Mouse (Mus musculus): ENCODE measurements at regions not wholly inside any gene's neighbourhood (a gene's known extent, or its start where the extent isn't known, plus 50 kb on each side); places are given as distances from the start of the nearest gene placed in this dataset.
"Not testable (repeated sequence)": the region's sequence is repeated elsewhere in the genome, so short reads cannot be mapped to it uniquely, and the experiment has no call there.

GRCm38 (mm10) chr16:51169294-51169693, 578.3 kb upstream of the Ccdc54 start:
- DNase-seq = no peak

- no peak for DNase-seq
Observed at GRCm38 (mm10) chr16:51160768-51161167, 569.8 kb upstream of the Ccdc54 start.

GRCm38 (mm10) chr16:51138575-51138974, 547.6 kb upstream of the Ccdc54 start:
- no peak for DNase-seq

GRCm38 (mm10) chr16:51119835-51120234, 528.9 kb upstream of the Ccdc54 start:
- DNase-seq = no peak

GRCm38 (mm10) chr16:51118365-51118764, 527.4 kb upstream of the Ccdc54 start:
- DNase-seq = no peak

- no peak for DNase-seq
Observed at GRCm38 (mm10) chr16:51117836-51118235, 526.9 kb upstream of the Ccdc54 start.

GRCm38 (mm10) chr16:51109864-51110263, 518.9 kb upstream of the Ccdc54 start:
- no peak for DNase-seq

- no peak for DNase-seq
Observed at GRCm38 (mm10) chr16:51107421-51107820, 516.5 kb upstream of the Ccdc54 start.

GRCm38 (mm10) chr16:51086556-51086955, 495.6 kb upstream of the Ccdc54 start:
- DNase-seq = no peak

- DNase-seq = no peak
Observed at GRCm38 (mm10) chr16:51080146-51080545, 489.2 kb upstream of the Ccdc54 start.

GRCm38 (mm10) chr16:51048650-51049049, 457.7 kb upstream of the Ccdc54 start:
- DNase-seq = no peak

- no peak for DNase-seq
Observed at GRCm38 (mm10) chr16:51048169-51048568, 457.2 kb upstream of the Ccdc54 start.

GRCm38 (mm10) chr16:51041311-51041710, 450.4 kb upstream of the Ccdc54 start:
- no peak for DNase-seq

- no peak for DNase-seq
Observed at GRCm38 (mm10) chr16:51002876-51003275, 411.9 kb upstream of the Ccdc54 start.

GRCm38 (mm10) chr16:50964395-50964794, 373.4 kb upstream of the Ccdc54 start:
- no peak for DNase-seq

GRCm38 (mm10) chr16:50944091-50944490, 353.1 kb upstream of the Ccdc54 start:
- no peak for DNase-seq

GRCm38 (mm10) chr16:50943581-50943980, 352.6 kb upstream of the Ccdc54 start:
- DNase-seq = not testable (repeated sequence)

GRCm38 (mm10) chr16:50942291-50942690, 351.3 kb upstream of the Ccdc54 start:
- DNase-seq = no peak

GRCm38 (mm10) chr16:50939316-50939715, 348.4 kb upstream of the Ccdc54 start:
- DNase-seq = no peak

GRCm38 (mm10) chr16:50907732-50908131, 316.8 kb upstream of the Ccdc54 start:
- no peak for DNase-seq

- no peak for DNase-seq
Observed at GRCm38 (mm10) chr16:50899151-50899550, 308.2 kb upstream of the Ccdc54 start.

GRCm38 (mm10) chr16:50877926-50878325, 287.0 kb upstream of the Ccdc54 start:
- no peak for DNase-seq

- DNase-seq = no peak
Observed at GRCm38 (mm10) chr16:50871318-50871717, 280.4 kb upstream of the Ccdc54 start.

- DNase-seq = no peak
Observed at GRCm38 (mm10) chr16:50863565-50863964, 272.6 kb upstream of the Ccdc54 start.

GRCm38 (mm10) chr16:50859513-50859912, 268.6 kb upstream of the Ccdc54 start:
- DNase-seq = no peak

- DNase-seq = no peak
Observed at GRCm38 (mm10) chr16:50852081-50852480, 261.1 kb upstream of the Ccdc54 start.
